Mouse (Mus musculus): ENCODE measurements around the gene Ago3. TPM values are rescaled to one million over a fixed set of nuclear protein-coding genes. Genes with fewer than 3 reads are reported as not detected.

The Ago3 gene
- total and polyA plus RNA-seq, 2 experiments: 4.9 to 8.6 TPM

DNA sequence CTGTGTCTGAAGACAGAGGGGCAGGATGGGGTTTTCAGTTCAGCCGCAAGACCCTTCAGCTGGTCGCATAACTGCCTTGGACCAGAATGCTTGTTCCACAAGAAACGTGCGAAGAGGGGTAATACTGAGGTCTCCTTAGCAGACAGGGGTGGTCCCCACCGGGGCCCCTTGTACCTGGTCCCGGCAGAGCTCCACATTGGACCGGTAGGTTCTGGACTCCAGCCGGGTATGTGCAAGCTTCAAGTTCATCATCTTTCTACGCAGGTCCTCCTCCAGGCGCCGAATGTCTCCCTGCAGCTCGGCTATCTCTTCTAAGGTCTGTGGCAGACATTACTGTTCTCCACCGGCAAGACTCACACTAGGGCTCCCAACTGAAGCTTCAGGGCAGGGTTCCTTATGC, 106.7 kb downstream of the Ago3 start:
- no peak overlapping the region for H3K9ac ChIP-seq (ENCODE audit: low read depth, low read length)
- WGBS: 94% methylated on average over 13 of the region's 13 CpGs
- no peak overlapping the region for H3K4me3 ChIP-seq (ENCODE audit: insufficient read depth, low read depth, low read length)
- TF ChIP-seq CTCF (IDR thresholded peaks at IDR 0.05; ENCODE audit: low read depth, low read length): no peak
- no peak for TF ChIP-seq POLR2A (IDR thresholded peaks at IDR 0.05; ENCODE audit: extremely low read depth, insufficient read depth, low read length)
- peaks cover 8% of the 10 kb centered on the region for H3K79me2 ChIP-seq (ENCODE audit: control insufficient read depth, insufficient read depth, low read length)
- H3K4me1 ChIP-seq (ENCODE audit: control insufficient read depth, insufficient read depth, low read length): peaks cover 6% of the 10 kb centered on the region
- H3K27me3 ChIP-seq (ENCODE audit: control insufficient read depth, insufficient read depth, low read length): no peaks in the 10 kb centered on the region
- DNase-seq (ENCODE audit: extremely low read depth, low read depth, low spot score): no peak
- H3K36me3 ChIP-seq (ENCODE audit: control insufficient read depth, insufficient read depth, low read length): no peaks in the 10 kb centered on the region
- no peak overlapping the region for H3K27ac ChIP-seq (replicated peaks; ENCODE audit: insufficient read depth, low read depth, low read length)

GRCm38 (mm10) chr4:126321854-126322511, 107.4 kb downstream of the Ago3 start:
- H3K27ac ChIP-seq (replicated peaks; ENCODE audit: insufficient read depth, low read depth, low read length): no peak overlapping the region
- WGBS: 58% methylated on average over 28 of the region's 28 CpGs
- H3K4me3 ChIP-seq (ENCODE audit: insufficient read depth, low read depth, low read length): no peak overlapping the region; the same call in 1 of the 2 replicates
- peaks cover under 1% of the 10 kb centered on the region; the same call in 1 of the 2 replicates for H3K36me3 ChIP-seq (ENCODE audit: control insufficient read depth, insufficient read depth, low read length)
- peaks cover 8% of the 10 kb centered on the region for H3K79me2 ChIP-seq (ENCODE audit: control insufficient read depth, insufficient read depth, low read length)
- no peaks in the 10 kb centered on the region for H3K27me3 ChIP-seq (ENCODE audit: control insufficient read depth, insufficient read depth, low read length)
- no peak for DNase-seq (ENCODE audit: extremely low read depth, low read depth, low spot score)
- TF ChIP-seq CTCF (IDR thresholded peaks at IDR 0.05; ENCODE audit: low read depth, low read length): no peak
- no peak for TF ChIP-seq POLR2A (IDR thresholded peaks at IDR 0.05; ENCODE audit: extremely low read depth, insufficient read depth, low read length)
- H3K4me1 ChIP-seq (ENCODE audit: control insufficient read depth, insufficient read depth, low read length): peaks cover 6% of the 10 kb centered on the region
- H3K9ac ChIP-seq (ENCODE audit: low read depth, low read length): peak overlapping the region; percentile 18; the same call in 1 of the 2 replicates

- TF ChIP-seq POLR2A (IDR thresholded peaks at IDR 0.05; ENCODE audit: extremely low read depth, insufficient read depth, low read length) (peak; percentile 46; the same call in 1 of the 2 replicates), CTCF (IDR thresholded peaks at IDR 0.05; ENCODE audit: low read depth, low read length) (peak; percentile 99)
- H3K4me3 ChIP-seq (ENCODE audit: insufficient read depth, low read depth, low read length): peak within 1 kb of the TSS; percentile 92
- H3K4me1 ChIP-seq (ENCODE audit: control insufficient read depth, insufficient read depth, low read length): peaks cover 6% of the 10 kb centered on the region
- peak within 1 kb of the TSS; percentile 51; the same call in 1 of the 2 replicates for H3K27ac ChIP-seq (replicated peaks; ENCODE audit: insufficient read depth, low read depth, low read length)
- whole genome bisulfite sequencing: under 1% methylated on average over 80 of the region's 80 CpGs
- peak within 1 kb of the TSS; percentile 95 for H3K9ac ChIP-seq (ENCODE audit: low read depth, low read length)
- peak; percentile 81 for DNase-seq (ENCODE audit: extremely low read depth, low read depth, low spot score)
- peaks cover 4% of the 10 kb centered on the region; the same call in 1 of the 2 replicates for H3K36me3 ChIP-seq (ENCODE audit: control insufficient read depth, insufficient read depth, low read length)
- H3K27me3 ChIP-seq (ENCODE audit: control insufficient read depth, insufficient read depth, low read length): no peaks in the 10 kb centered on the region
- peaks cover 8% of the 10 kb centered on the region for H3K79me2 ChIP-seq (ENCODE audit: control insufficient read depth, insufficient read depth, low read length)
These were observed 108.1 kb downstream of the Ago3 start, which contains the start of gene Adprhl2 for GRCm38 (mm10) chr4:126321111-126321853. TSS of gene Adprhl2 (minus strand) at chr4:126321703.

GRCm38 (mm10) chr4:126319806-126320205, 109.5 kb downstream of the Ago3 start:
- Histone ChIP-seq H3K9ac (ENCODE audit: low read depth, low read length) (no peak overlapping the region), H3K36me3 (ENCODE audit: control insufficient read depth, insufficient read depth, low read length) (peaks cover 4% of the 10 kb centered on the region; the same call in 1 of the 2 replicates), H3K27me3 (ENCODE audit: control insufficient read depth, insufficient read depth, low read length) (no peaks in the 10 kb centered on the region), H3K4me1 (ENCODE audit: control insufficient read depth, insufficient read depth, low read length) (peaks cover 6% of the 10 kb centered on the region), H3K27ac (replicated peaks; ENCODE audit: insufficient read depth, low read depth, low read length) (no peak overlapping the region), H3K4me3 (ENCODE audit: insufficient read depth, low read depth, low read length) (no peak overlapping the region), H3K79me2 (ENCODE audit: control insufficient read depth, insufficient read depth, low read length) (peaks cover 8% of the 10 kb centered on the region)
- WGBS: 39% methylated on average over 6 of the region's 6 CpGs
- no peak for TF ChIP-seq CTCF (IDR thresholded peaks at IDR 0.05; ENCODE audit: low read depth, low read length)
- no peak for TF ChIP-seq POLR2A (IDR thresholded peaks at IDR 0.05; ENCODE audit: extremely low read depth, insufficient read depth, low read length)
- DNase-seq (ENCODE audit: extremely low read depth, low read depth, low spot score): peak; percentile 19

DNA sequence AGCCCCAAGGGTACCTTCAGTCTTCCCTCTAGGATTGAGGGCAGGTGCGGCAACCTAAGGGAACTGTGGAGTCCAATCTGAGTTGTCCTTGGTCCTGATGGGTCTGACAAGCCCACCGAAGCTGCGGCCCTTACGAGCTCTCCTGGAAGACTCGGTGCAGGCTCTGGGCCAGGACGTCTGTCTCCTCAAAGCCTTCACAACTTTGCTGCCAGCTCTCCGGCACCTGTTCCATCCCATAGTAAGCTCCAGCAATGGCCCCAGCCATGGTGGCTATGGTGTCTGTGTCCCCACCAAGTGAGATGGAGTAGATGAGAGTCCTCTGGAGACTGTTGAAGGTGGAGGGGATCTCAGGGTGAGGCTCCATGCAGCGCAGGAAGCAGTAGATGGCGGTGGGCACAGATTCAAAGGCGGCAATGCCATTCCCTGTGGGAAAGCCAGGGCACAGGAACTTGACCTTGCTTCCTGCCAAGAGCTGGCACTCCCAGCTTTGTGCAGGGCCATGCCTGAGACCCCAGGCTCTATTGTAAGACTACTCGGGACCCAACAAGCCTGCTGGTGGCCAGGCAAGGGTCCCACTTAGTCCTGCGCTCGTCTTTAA, 112.8 kb downstream of the Ago3 start:
- no peak for DNase-seq (ENCODE audit: extremely low read depth, low read depth, low spot score)
- Histone ChIP-seq H3K9ac (ENCODE audit: low read depth, low read length) (no peak overlapping the region), H3K4me1 (ENCODE audit: control insufficient read depth, insufficient read depth, low read length) (peaks cover 6% of the 10 kb centered on the region), H3K36me3 (ENCODE audit: control insufficient read depth, insufficient read depth, low read length) (peaks cover 4% of the 10 kb centered on the region; the same call in 1 of the 2 replicates), H3K27ac (replicated peaks; ENCODE audit: insufficient read depth, low read depth, low read length) (no peak overlapping the region), H3K4me3 (ENCODE audit: insufficient read depth, low read depth, low read length) (no peak overlapping the region), H3K27me3 (ENCODE audit: control insufficient read depth, insufficient read depth, low read length) (no peaks in the 10 kb centered on the region), H3K79me2 (ENCODE audit: control insufficient read depth, insufficient read depth, low read length) (peaks cover 8% of the 10 kb centered on the region)
- WGBS: 93% methylated on average over 13 of the region's 13 CpGs
- TF ChIP-seq CTCF (IDR thresholded peaks at IDR 0.05; ENCODE audit: low read depth, low read length): no peak
- no peak for TF ChIP-seq POLR2A (IDR thresholded peaks at IDR 0.05; ENCODE audit: extremely low read depth, insufficient read depth, low read length)
